Mouse (Mus musculus): ENCODE measurements around the gene Mlx. TPM values are rescaled to one million over a fixed set of nuclear protein-coding genes. Genes with fewer than 3 reads are reported as not detected.

The Mlx gene
- 57.4 and 60.5 TPM in 2 replicates for polyA plus RNA-seq (2015; fragmentation: Nextera tagmentation; extraction: Ambion mirVana)

- peak; percentile 86 for ATAC-seq (ENCODE audit: insufficient read depth, low FRiP score)
- Histone ChIP-seq H3K27ac (ENCODE audit: low read length) (peak within 1 kb of the TSS; percentile 90), H3K27me3 (ENCODE audit: control insufficient read depth, insufficient read depth, low read length) (no peaks in the 10 kb centered on the region), H3K9ac (ENCODE audit: low read length) (peak within 1 kb of the TSS; percentile 89), H3K36me3 (ENCODE audit: control insufficient read depth, insufficient read depth, low read length) (peaks cover 7% of the 10 kb centered on the region; the same call in 1 of the 2 replicates), H3K4me2 (ENCODE audit: low read depth, low read length) (peak within 1 kb of the TSS; percentile 81), H3K4me1 (ENCODE audit: control insufficient read depth, insufficient read depth, low read length) (peaks cover 28% of the 10 kb centered on the region), H3K9me3 (replicated peaks; ENCODE audit: control insufficient read depth, low read length) (no peaks in the 10 kb centered on the region), H3K4me3 (replicated peaks; ENCODE audit: low read length) (peak within 1 kb of the TSS; percentile 73)
- WGBS: 2% methylated on average over 52 of the region's 52 CpGs
Observed at GRCm38 (mm10) chr11:101086756-101087681, at the start of gene Mlx. Mlx (plus strand) TSS chr11:101087277.

- Histone ChIP-seq H3K9ac (ENCODE audit: low read length) (no peak overlapping the region), H3K4me3 (replicated peaks; ENCODE audit: low read length) (no peak overlapping the region), H3K36me3 (ENCODE audit: control insufficient read depth, insufficient read depth, low read length) (peaks cover 8% of the 10 kb centered on the region; the same call in 1 of the 2 replicates), H3K27ac (ENCODE audit: low read length) (no peak overlapping the region), H3K4me1 (ENCODE audit: control insufficient read depth, insufficient read depth, low read length) (no peaks in the 10 kb centered on the region), H3K9me3 (replicated peaks; ENCODE audit: control insufficient read depth, low read length) (no peaks in the 10 kb centered on the region), H3K27me3 (ENCODE audit: control insufficient read depth, insufficient read depth, low read length) (no peaks in the 10 kb centered on the region), H3K4me2 (ENCODE audit: low read depth, low read length) (no peak overlapping the region)
- 85% methylated on average over 10 of the region's 10 CpGs for WGBS
- ATAC-seq (ENCODE audit: insufficient read depth, low FRiP score): no peak
Observed at GRCm38 (mm10) chr11:101037795-101038194, 49.3 kb upstream of the Mlx start.

- Histone ChIP-seq H3K9ac (ENCODE audit: low read length) (no peak overlapping the region), H3K27ac (ENCODE audit: low read length) (no peak overlapping the region), H3K4me1 (ENCODE audit: control insufficient read depth, insufficient read depth, low read length) (no peaks in the 10 kb centered on the region), H3K27me3 (ENCODE audit: control insufficient read depth, insufficient read depth, low read length) (no peaks in the 10 kb centered on the region), H3K4me2 (ENCODE audit: low read depth, low read length) (no peak overlapping the region), H3K36me3 (ENCODE audit: control insufficient read depth, insufficient read depth, low read length) (peaks cover 16% of the 10 kb centered on the region; the same call in 1 of the 2 replicates), H3K4me3 (replicated peaks; ENCODE audit: low read length) (no peak overlapping the region), H3K9me3 (replicated peaks; ENCODE audit: control insufficient read depth, low read length) (no peaks in the 10 kb centered on the region)
- 93% methylated on average over 4 of the region's 4 CpGs for WGBS
- no peak for ATAC-seq (ENCODE audit: insufficient read depth, low FRiP score)
Observed at GRCm38 (mm10) chr11:101045826-101046225, 41.3 kb upstream of the Mlx start.

GRCm38 (mm10) chr11:101046440-101046839 lies 40.6 kb upstream of the Mlx start:
- Histone ChIP-seq H3K27me3 (ENCODE audit: control insufficient read depth, insufficient read depth, low read length) (no peaks in the 10 kb centered on the region), H3K9ac (ENCODE audit: low read length) (no peak overlapping the region), H3K9me3 (replicated peaks; ENCODE audit: control insufficient read depth, low read length) (no peaks in the 10 kb centered on the region), H3K4me3 (replicated peaks; ENCODE audit: low read length) (no peak overlapping the region), H3K4me1 (ENCODE audit: control insufficient read depth, insufficient read depth, low read length) (no peaks in the 10 kb centered on the region), H3K4me2 (ENCODE audit: low read depth, low read length) (no peak overlapping the region), H3K36me3 (ENCODE audit: control insufficient read depth, insufficient read depth, low read length) (peaks cover 16% of the 10 kb centered on the region; the same call in 1 of the 2 replicates), H3K27ac (ENCODE audit: low read length) (no peak overlapping the region)
- WGBS: 66% methylated on average over 9 of the region's 9 CpGs
- no peak for ATAC-seq (ENCODE audit: insufficient read depth, low FRiP score)

GRCm38 (mm10) chr11:101047502-101047901 lies 39.6 kb upstream of the Mlx start:
- H3K9me3 ChIP-seq (replicated peaks; ENCODE audit: control insufficient read depth, low read length): no peaks in the 10 kb centered on the region
- H3K4me2 ChIP-seq (ENCODE audit: low read depth, low read length): no peak overlapping the region
- no peak overlapping the region for H3K9ac ChIP-seq (ENCODE audit: low read length)
- 84% methylated on average over 3 of the region's 3 CpGs for WGBS
- peaks cover 16% of the 10 kb centered on the region; the same call in 1 of the 2 replicates for H3K36me3 ChIP-seq (ENCODE audit: control insufficient read depth, insufficient read depth, low read length)
- H3K4me1 ChIP-seq (ENCODE audit: control insufficient read depth, insufficient read depth, low read length): 0 out of 2 replicates have a peak, but pooled peaks cover 2% of the 10 kb centered on the region
- no peaks in the 10 kb centered on the region for H3K27me3 ChIP-seq (ENCODE audit: control insufficient read depth, insufficient read depth, low read length)
- H3K27ac ChIP-seq (ENCODE audit: low read length): no peak overlapping the region
- ATAC-seq (ENCODE audit: insufficient read depth, low FRiP score): no peak
- no peak overlapping the region for H3K4me3 ChIP-seq (replicated peaks; ENCODE audit: low read length)

- H3K9me3 ChIP-seq (replicated peaks; ENCODE audit: control insufficient read depth, low read length): no peaks in the 10 kb centered on the region
- WGBS: 91% methylated on average over 9 of the region's 9 CpGs
- H3K4me2 ChIP-seq (ENCODE audit: low read depth, low read length): no peak overlapping the region
- H3K27ac ChIP-seq (ENCODE audit: low read length): no peak overlapping the region
- no peak overlapping the region for H3K9ac ChIP-seq (ENCODE audit: low read length)
- H3K4me3 ChIP-seq (replicated peaks; ENCODE audit: low read length): no peak overlapping the region
- H3K4me1 ChIP-seq (ENCODE audit: control insufficient read depth, insufficient read depth, low read length): peaks cover 8% of the 10 kb centered on the region; the same call in 1 of the 2 replicates
- no peak for ATAC-seq (ENCODE audit: insufficient read depth, low FRiP score)
- H3K27me3 ChIP-seq (ENCODE audit: control insufficient read depth, insufficient read depth, low read length): no peaks in the 10 kb centered on the region
- peaks cover 16% of the 10 kb centered on the region; the same call in 1 of the 2 replicates for H3K36me3 ChIP-seq (ENCODE audit: control insufficient read depth, insufficient read depth, low read length)
Observed at GRCm38 (mm10) chr11:101050359-101050758, 36.7 kb upstream of the Mlx start.

GRCm38 (mm10) chr11:101051051-101051493 lies 36.0 kb upstream of the Mlx start:
- Histone ChIP-seq H3K27ac (ENCODE audit: low read length) (no peak overlapping the region), H3K4me1 (ENCODE audit: control insufficient read depth, insufficient read depth, low read length) (peaks cover 14% of the 10 kb centered on the region; the same call in 1 of the 2 replicates), H3K4me3 (replicated peaks; ENCODE audit: low read length) (no peak overlapping the region), H3K27me3 (ENCODE audit: control insufficient read depth, insufficient read depth, low read length) (no peaks in the 10 kb centered on the region), H3K36me3 (ENCODE audit: control insufficient read depth, insufficient read depth, low read length) (peaks cover 12% of the 10 kb centered on the region; the same call in 1 of the 2 replicates), H3K4me2 (ENCODE audit: low read depth, low read length) (no peak overlapping the region), H3K9me3 (replicated peaks; ENCODE audit: control insufficient read depth, low read length) (no peaks in the 10 kb centered on the region), H3K9ac (ENCODE audit: low read length) (no peak overlapping the region)
- no peak for ATAC-seq (ENCODE audit: insufficient read depth, low FRiP score)
- 92% methylated on average over 6 of the region's 6 CpGs for WGBS

GRCm38 (mm10) chr11:101051617-101052016 lies 35.5 kb upstream of the Mlx start:
- Histone ChIP-seq H3K27ac (ENCODE audit: low read length) (peak overlapping the region; percentile 91; the same call in 1 of the 2 replicates), H3K4me3 (replicated peaks; ENCODE audit: low read length) (no peak overlapping the region), H3K9ac (ENCODE audit: low read length) (no peak overlapping the region), H3K4me2 (ENCODE audit: low read depth, low read length) (no peak overlapping the region), H3K27me3 (ENCODE audit: control insufficient read depth, insufficient read depth, low read length) (no peaks in the 10 kb centered on the region), H3K36me3 (ENCODE audit: control insufficient read depth, insufficient read depth, low read length) (peaks cover 9% of the 10 kb centered on the region; the same call in 1 of the 2 replicates), H3K9me3 (replicated peaks; ENCODE audit: control insufficient read depth, low read length) (no peaks in the 10 kb centered on the region), H3K4me1 (ENCODE audit: control insufficient read depth, insufficient read depth, low read length) (peaks cover 19% of the 10 kb centered on the region)
- ATAC-seq (ENCODE audit: insufficient read depth, low FRiP score): no peak
- WGBS: 84% methylated on average over 8 of the region's 8 CpGs
